Mouse (Mus musculus) heart, adult 2 months (tissue): ENCODE measurements around the gene Gabbr2.

ENCODE experiments used
- CTCF ChIP-seq: fragments of 200-600 bp; IDR thresholded peaks from 2 replicates; pipeline ENCODE4 v1.8.1; 2022; ENCODE audit warnings: antibody characterized with exemption, mild to moderate bottlenecking, moderate library complexity
- POLR2A ChIP-seq: fragments of 200-500 bp; IDR thresholded peaks from 2 replicates; pipeline ENCODE4 v1.6.1; 2011; ENCODE audit warnings: mild to moderate bottlenecking, low read depth, low read length, control low read depth; ENCODE audit not compliant: insufficient read depth

- TF ChIP-seq CTCF (no peak), POLR2A (no peak)
Observed at GRCm38 (mm10) chr4:46745536-46745935, 246.1 kb downstream of the Gabbr2 start.
